Mouse (Mus musculus) stomach, embryonic 16.5 days (tissue): Measurements from ENCODE around the gene Edem2. TPM values are rescaled to one million over a fixed set of nuclear protein-coding genes. Genes with fewer than 3 reads are reported as not detected.

Source experiments
- ATAC-seq: fragments of 200-750 bp; cut with Nextera tagmentation; 2 replicates; pipeline ENCODE4 v1.8.0; 2017; ENCODE audit warnings: moderate number of reproducible peaks, moderate TSS enrichment; ENCODE audit not compliant: insufficient read depth, low FRiP score
- H3K27ac ChIP-seq: fragments of 300-500 bp; sonication (generic); 2 replicates; pipeline ENCODE4 v1.5.1; 2014; ENCODE audit warnings: low read length
- H3K27me3 ChIP-seq: fragments of 300-500 bp; sonication (generic); 2 replicates; pipeline ENCODE4 v1.6.1; 2014; ENCODE audit warnings: low read length, control low read depth, mixed read lengths; ENCODE audit not compliant: control insufficient read depth, insufficient read depth
- H3K36me3 ChIP-seq: fragments of 300-500 bp; sonication (generic); 2 replicates; pipeline ENCODE4 v1.6.1; 2014; ENCODE audit warnings: low read length; ENCODE audit not compliant: control insufficient read depth, insufficient read depth
- H3K4me1 ChIP-seq: fragments of 300-500 bp; sonication (generic); 2 replicates; pipeline ENCODE4 v1.6.1; 2014; ENCODE audit warnings: low read length, control low read depth, mixed read lengths; ENCODE audit not compliant: control insufficient read depth, insufficient read depth
- H3K4me2 ChIP-seq: fragments of 300-500 bp; sonication (generic); 2 replicates; pipeline ENCODE4 v1.6.1; 2014; ENCODE audit warnings: low read depth, low read length, mixed read lengths
- H3K4me3 ChIP-seq: fragments of 300-500 bp; sonication (generic); replicated peaks from 2 replicates; pipeline ENCODE4 v1.5.1; 2014; ENCODE audit warnings: mild to moderate bottlenecking, low read length
- H3K9ac ChIP-seq: fragments of 300-500 bp; sonication (generic); 2 replicates; pipeline ENCODE4 v1.6.1; 2014; ENCODE audit warnings: low read length
- H3K9me3 ChIP-seq: fragments of 300-500 bp; sonication (generic); replicated peaks from 2 replicates; pipeline ENCODE4 v1.6.1; 2016; ENCODE audit warnings: low read length, control low read depth; ENCODE audit not compliant: control insufficient read depth
- WGBS: fragments of 180-500 bp; shearing (Covaris S2); extraction: QIAGEN DNeasy Blood & Tissue Kit; methylation state at CpG from one replicate; pipeline ENCODE4 v1.1.7; 2014; 5-methylcytosine and 5-hydroxymethylcytosine counted together
- polyA plus RNA-seq: library from polyadenylated mRNA; unstranded; fragments of >200 nt; fragmentation: Nextera tagmentation; extraction: Ambion mirVana; gene quantifications from 2 replicates; pipeline ENCODE4 v1.2.1, GENCODE M21; 2015

The Edem2 gene
- polyA plus RNA-seq, 1 experiment from 2014 or later, result 114 TPM

DNA sequence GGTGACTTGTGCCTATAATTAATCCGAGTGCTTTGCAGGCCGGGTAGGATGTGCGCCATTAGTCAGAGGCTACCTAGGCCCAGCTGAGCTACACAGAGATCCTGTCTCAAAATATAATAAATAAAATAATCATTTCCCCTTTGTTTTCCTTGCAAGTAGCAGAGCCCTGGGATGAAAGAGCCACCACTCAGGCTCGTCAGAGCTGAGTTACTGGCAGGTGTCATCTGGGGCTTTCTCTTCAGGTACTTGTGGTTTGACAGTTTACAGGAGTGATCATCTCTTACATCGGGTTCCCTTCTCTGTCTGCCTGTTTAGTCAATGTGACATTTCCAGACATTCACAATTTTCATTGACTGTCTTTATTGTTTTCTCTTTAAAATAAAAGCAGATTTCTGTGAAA is 42.7 kb downstream of the Edem2 start:
- H3K27me3 ChIP-seq, result no peaks in the 10 kb centered on the region
- no peak for ATAC-seq

DNA sequence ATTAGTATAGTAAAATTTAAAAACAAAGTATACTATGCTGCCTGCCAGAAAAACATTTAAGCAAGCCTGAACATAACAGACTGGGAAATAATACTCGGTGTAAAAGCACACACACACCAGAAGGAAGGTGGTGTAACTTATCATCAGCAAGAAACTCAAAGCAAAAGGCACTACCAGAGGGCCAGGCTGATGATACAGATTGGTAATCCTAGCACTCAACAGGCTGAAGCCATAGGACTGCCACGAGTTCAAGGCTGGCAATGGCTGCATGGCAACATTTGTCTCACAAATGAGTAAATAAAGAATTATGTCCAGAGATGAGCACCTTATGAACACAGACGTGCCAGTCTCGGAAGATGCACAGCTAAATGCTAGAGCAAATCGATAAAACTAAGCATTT is 45.5 kb downstream of the Edem2 start:
- Histone ChIP-seq H3K4me3 (no peak overlapping the region), H3K4me1 (no peaks in the 10 kb centered on the region; the same call in 1 of the 2 replicates), H3K9ac (no peak overlapping the region), H3K27ac (no peak overlapping the region), H3K36me3 (no peaks in the 10 kb centered on the region), H3K4me2 (no peak overlapping the region), H3K27me3 (no peaks in the 10 kb centered on the region), H3K9me3 (no peaks in the 10 kb centered on the region)
- 86% methylated on average over 5 of the region's 5 CpGs for WGBS
- ATAC-seq, result no peak

More for the DNA sequence above, 42.7 kb downstream of the Edem2 start:
- Histone ChIP-seq H3K9me3 (no peaks in the 10 kb centered on the region), H3K4me3 (no peak overlapping the region), H3K4me2 (no peak overlapping the region), H3K9ac (no peak overlapping the region), H3K4me1 (peaks cover 17% of the 10 kb centered on the region), H3K27ac (no peak overlapping the region), H3K36me3 (no peaks in the 10 kb centered on the region)
- WGBS, result 74% methylated on average over 5 of the region's 5 CpGs

DNA sequence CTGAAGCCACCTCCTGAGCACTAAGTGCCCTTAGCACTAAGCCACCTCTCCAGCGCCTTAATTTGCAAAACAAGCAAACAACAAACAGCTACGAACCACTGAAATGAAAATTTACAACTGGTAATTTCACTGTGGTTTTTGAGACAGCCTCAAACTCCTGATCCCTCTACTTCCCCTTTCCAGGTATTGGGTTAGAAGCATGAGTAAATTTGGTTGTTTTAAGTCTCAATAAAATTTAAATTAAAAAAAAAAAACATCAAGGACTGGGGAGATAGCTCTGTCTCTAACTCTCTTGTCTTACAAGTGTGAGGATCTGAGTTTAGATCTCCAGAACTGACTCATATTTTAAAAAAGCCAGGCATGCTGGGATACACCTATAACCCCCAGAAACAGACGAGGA is 46.1 kb downstream of the Edem2 start:
- no peak for ATAC-seq
- Histone ChIP-seq H3K9ac (no peak overlapping the region), H3K9me3 (no peaks in the 10 kb centered on the region)

DNA sequence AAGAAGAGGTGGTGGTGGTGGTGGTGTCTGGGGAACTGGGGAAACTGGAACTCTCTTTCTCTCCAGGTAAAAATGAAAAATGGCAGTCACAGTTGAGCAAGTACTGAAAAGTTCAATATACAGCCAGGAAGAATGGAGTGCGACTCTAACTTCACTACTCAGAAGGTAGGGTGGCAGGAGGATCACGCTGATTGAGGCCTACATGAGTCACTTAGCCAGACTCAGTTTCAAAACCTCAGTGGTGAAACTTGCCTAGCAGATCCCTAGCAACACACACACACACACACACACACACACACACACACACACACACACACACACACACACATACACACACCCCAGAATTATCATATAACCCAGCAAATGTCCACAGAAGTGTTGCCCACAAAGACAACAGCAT is 47.4 kb downstream of the Edem2 start:
- Histone ChIP-seq H3K4me3 (no peak overlapping the region), H3K4me1 (no peaks in the 10 kb centered on the region; the same call in 1 of the 2 replicates), H3K9me3 (no peaks in the 10 kb centered on the region), H3K36me3 (no peaks in the 10 kb centered on the region), H3K9ac (no peak overlapping the region), H3K4me2 (no peak overlapping the region), H3K27me3 (no peaks in the 10 kb centered on the region), H3K27ac (no peak overlapping the region)
- WGBS, result 79% methylated on average over 2 of the region's 2 CpGs
- ATAC-seq, result no peak

More for the DNA sequence above, 46.1 kb downstream of the Edem2 start:
- WGBS, result 64% methylated on average over 3 of the region's 3 CpGs
- H3K4me3 ChIP-seq, result no peak overlapping the region
- no peak overlapping the region for H3K4me2 ChIP-seq
- no peaks in the 10 kb centered on the region for H3K27me3 ChIP-seq
- no peaks in the 10 kb centered on the region for H3K36me3 ChIP-seq
- no peak overlapping the region for H3K27ac ChIP-seq
- no peaks in the 10 kb centered on the region; the same call in 1 of the 2 replicates for H3K4me1 ChIP-seq

DNA sequence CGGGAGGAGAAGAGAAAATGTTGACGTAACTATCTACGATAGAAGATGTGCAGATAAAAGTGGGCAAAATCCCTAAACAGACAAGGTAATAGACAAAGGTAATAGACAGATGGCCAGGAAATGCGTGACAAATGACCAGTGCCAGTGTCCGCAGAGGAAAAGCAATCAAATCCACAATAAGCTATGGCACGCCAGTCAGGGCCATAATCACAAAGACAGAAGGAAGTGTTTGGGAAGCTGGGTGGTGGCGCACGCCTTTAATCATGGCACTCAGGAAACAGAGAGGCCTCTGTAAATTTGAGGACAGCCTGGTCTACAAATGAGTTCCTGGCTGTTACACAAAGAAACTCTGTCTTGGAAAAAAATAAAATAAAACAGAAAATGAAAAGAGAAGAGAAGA is 48.1 kb downstream of the Edem2 start:
- Histone ChIP-seq H3K4me1 (no peaks in the 10 kb centered on the region; the same call in 1 of the 2 replicates), H3K4me3 (no peak overlapping the region), H3K9me3 (no peaks in the 10 kb centered on the region), H3K27me3 (no peaks in the 10 kb centered on the region), H3K27ac (no peak overlapping the region), H3K4me2 (no peak overlapping the region), H3K36me3 (no peaks in the 10 kb centered on the region), H3K9ac (no peak overlapping the region)
- WGBS, result 67% methylated on average over 8 of the region's 8 CpGs
- ATAC-seq, result no peak

DNA sequence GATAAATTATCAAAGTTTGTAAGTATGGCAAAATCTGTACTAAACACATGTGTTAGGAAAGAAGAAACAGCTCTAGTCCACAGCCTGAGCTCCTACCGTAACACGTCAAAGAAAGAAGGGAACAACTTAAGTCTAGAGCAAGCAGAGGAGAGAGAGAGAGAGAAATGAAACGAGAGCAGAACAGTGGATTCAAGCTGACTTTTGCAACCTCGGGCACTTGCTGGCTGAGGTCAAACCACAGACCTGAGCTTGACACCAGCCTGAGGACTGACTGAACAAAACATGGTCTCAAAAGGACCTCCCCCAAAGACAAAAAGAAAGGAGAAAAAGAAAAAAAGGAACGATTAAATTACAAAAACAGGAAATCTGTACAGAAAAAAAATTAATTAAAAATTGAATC is 48.7 kb downstream of the Edem2 start:
- Histone ChIP-seq H3K27ac (no peak overlapping the region), H3K9ac (no peak overlapping the region), H3K4me2 (no peak overlapping the region), H3K27me3 (no peaks in the 10 kb centered on the region), H3K4me1 (no peaks in the 10 kb centered on the region; the same call in 1 of the 2 replicates), H3K4me3 (no peak overlapping the region), H3K9me3 (no peaks in the 10 kb centered on the region), H3K36me3 (no peaks in the 10 kb centered on the region)
- WGBS, result 51% methylated on average over 5 of the region's 5 CpGs
- no peak for ATAC-seq

DNA sequence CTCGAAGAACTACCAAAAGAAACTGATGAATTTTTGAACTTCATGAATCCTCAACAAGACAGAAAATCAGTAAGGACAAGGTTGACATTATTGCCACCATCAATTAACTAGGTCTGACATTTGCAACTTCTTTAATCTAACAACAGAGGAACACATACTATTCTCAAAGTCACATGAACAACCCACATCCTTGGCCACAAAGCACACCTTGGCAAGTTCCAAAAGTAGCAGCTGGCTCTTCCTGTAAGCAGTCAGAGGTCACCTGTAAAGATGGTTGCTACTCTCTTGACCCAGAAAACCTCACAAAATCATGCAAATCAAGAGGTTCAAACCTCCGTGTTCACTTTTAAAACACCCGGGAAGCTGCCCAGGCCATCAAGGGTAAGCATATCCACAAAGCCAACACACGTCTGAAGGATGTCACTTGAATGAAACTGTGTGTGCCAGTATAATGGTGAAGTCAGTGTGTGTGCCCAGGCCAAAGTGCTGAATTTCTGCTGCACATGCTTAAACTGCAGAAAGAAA is 49.6 kb downstream of the Edem2 start:
- Histone ChIP-seq H3K4me1 (no peaks in the 10 kb centered on the region; the same call in 1 of the 2 replicates), H3K9ac (no peak overlapping the region), H3K9me3 (no peaks in the 10 kb centered on the region), H3K36me3 (no peaks in the 10 kb centered on the region), H3K4me2 (no peak overlapping the region), H3K27me3 (no peaks in the 10 kb centered on the region), H3K4me3 (no peak overlapping the region), H3K27ac (no peak overlapping the region)
- WGBS, result 82% methylated on average over 4 of the region's 4 CpGs
- no peak for ATAC-seq

DNA sequence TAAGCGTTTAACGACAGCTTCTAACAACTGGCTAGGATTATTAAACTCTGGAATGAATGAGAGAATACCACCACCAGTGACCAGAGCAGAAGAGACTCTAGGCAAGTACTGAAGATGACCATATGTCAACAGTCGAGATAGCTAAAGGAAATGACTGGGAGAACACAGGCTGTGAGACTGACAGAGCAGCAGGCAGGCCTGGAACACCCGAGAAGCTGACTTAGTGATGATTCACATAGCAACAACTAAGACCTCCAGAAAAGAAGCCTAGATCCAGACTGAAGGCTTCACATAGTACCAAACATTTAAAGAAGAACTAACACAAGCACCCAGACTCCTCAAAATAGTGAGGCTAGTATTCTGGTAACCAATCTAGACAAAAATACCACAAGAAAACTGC is 54.2 kb downstream of the Edem2 start:
- ATAC-seq, result no peak
- no peaks in the 10 kb centered on the region for H3K4me1 ChIP-seq
- no peak overlapping the region for H3K4me3 ChIP-seq
- H3K9ac ChIP-seq, result no peak overlapping the region
- H3K36me3 ChIP-seq, result peaks cover 6% of the 10 kb centered on the region; the same call in 1 of the 2 replicates
- WGBS, result 56% methylated on average over 4 of the region's 4 CpGs
- no peak overlapping the region for H3K27ac ChIP-seq
- no peaks in the 10 kb centered on the region for H3K27me3 ChIP-seq
- H3K9me3 ChIP-seq, result no peaks in the 10 kb centered on the region
- H3K4me2 ChIP-seq, result no peak overlapping the region

DNA sequence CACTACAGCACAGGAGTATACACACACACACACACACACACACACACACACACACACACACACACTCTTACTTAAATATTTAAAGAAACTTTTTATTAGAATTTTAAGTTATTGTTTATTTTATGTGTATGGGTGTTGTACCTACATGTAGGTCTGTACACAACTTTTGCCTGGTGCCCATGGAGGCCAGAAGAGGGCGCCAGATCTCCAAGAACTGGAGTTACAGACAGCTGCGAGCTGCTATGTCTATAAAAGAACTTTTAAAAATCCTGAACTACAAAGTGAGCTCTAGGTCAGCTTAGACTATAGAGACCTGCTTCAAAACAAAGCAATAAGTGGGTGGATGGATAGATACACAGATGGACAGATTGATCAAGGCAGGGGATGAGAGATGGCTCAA is 55.7 kb downstream of the Edem2 start:
- no peaks in the 10 kb centered on the region for H3K9me3 ChIP-seq
- H3K4me3 ChIP-seq, result no peak overlapping the region
- H3K36me3 ChIP-seq, result peaks cover 8% of the 10 kb centered on the region; the same call in 1 of the 2 replicates
- no peak for ATAC-seq
- H3K4me2 ChIP-seq, result no peak overlapping the region
- WGBS, result 22% methylated on average over 2 of the region's 2 CpGs
- no peaks in the 10 kb centered on the region for H3K27me3 ChIP-seq
- no peak overlapping the region for H3K9ac ChIP-seq
- H3K27ac ChIP-seq, result no peak overlapping the region
- H3K4me1 ChIP-seq, result no peaks in the 10 kb centered on the region
